Mouse (Mus musculus): ENCODE data around the gene Cby3.
"Not testable (repeated sequence)": the region's sequence is repeated elsewhere in the genome, so short reads cannot be mapped to it uniquely, and the experiment has no call there.

The Cby3 gene

DNA sequence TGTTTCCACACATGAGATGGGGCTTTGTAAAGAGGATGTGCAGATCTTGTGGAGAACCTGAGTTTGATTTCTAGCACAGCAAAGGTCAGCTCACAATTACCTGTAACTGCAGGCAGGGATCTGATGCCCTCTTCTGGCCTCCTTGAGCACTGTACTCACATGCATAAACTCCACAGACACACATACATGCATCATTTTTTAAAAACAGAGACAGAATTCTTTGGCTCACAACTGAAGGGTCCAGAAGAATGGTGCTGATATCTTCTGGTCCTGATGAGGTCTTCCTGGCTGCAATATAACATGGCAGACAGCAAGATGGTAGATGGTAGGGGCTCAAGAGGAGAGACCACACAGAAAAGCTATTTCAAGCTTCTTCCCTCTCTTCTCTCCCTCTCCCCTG, at the start of gene Cby3:
TSS of gene Cby3 (plus strand) at position 301 of the 400 bp plus-strand sequence.
- no peak for DNase-seq

GRCm38 (mm10) chr11:50312803-50313202, 41.5 kb upstream of the Cby3 start:
- DNase-seq = no peak

GRCm38 (mm10) chr11:50319343-50319742, 34.9 kb upstream of the Cby3 start:
- DNase-seq = not testable (repeated sequence)

DNA sequence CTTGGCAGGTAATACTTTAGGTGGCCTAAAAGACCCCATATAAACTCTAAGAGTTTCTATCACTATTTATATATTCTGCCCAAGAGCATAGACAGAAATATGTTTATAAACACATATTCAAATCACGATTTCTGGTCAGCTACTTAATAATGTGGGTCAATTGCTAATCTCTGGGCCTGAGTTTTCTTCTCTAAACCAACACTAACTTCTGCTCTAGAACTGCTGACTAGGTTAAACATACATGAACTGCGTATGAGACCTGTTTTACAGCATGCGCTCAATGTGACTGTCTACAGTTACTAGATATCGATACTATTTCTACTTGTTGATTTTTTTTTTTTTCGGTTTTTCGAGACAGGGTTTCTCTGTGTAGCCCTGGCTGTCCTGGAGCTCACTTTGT, 33.0 kb upstream of the Cby3 start:
- DNase-seq = no peak

GRCm38 (mm10) chr11:50322345-50322744, 31.9 kb upstream of the Cby3 start:
- DNase-seq = no peak

- DNase-seq = no peak
These were observed 30.4 kb upstream of the Cby3 start for GRCm38 (mm10) chr11:50323843-50324242.

DNA sequence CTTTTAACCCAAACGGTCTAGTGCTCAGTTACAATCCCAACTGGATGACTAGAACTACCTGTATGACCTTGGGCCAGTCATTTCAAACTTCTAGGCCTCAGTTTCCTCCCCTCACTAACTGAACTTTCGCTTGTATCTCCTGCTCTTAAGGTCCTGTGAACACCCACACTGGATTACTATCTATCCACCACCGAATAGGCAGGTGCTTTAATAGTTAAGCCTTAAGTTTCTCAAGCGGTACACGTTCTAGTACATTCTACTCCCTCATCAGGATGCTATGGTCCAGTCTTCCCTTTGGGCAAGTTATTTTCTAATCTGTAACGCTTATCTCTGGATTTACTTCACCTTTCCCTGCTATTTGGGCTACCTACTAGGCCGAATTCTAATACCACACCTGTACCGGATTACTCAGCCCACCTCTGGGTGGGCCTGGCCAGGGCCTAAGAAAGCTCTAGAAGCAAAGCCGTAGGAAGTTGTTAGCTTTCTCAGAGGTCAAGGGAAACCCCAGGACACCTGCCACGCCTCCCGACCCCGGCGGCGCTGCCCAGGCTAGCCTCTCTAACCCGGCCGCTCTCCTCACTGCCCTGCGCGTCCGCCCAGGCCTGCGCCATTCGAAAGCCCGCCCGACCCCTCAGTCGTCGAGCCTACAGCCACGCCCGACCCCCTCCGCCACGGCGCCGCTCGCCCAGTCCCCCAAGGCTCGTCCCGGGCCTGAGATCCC, 29.4 kb upstream of the Cby3 start:
- peak; percentile 56 to 71 for DNase-seq

DNA sequence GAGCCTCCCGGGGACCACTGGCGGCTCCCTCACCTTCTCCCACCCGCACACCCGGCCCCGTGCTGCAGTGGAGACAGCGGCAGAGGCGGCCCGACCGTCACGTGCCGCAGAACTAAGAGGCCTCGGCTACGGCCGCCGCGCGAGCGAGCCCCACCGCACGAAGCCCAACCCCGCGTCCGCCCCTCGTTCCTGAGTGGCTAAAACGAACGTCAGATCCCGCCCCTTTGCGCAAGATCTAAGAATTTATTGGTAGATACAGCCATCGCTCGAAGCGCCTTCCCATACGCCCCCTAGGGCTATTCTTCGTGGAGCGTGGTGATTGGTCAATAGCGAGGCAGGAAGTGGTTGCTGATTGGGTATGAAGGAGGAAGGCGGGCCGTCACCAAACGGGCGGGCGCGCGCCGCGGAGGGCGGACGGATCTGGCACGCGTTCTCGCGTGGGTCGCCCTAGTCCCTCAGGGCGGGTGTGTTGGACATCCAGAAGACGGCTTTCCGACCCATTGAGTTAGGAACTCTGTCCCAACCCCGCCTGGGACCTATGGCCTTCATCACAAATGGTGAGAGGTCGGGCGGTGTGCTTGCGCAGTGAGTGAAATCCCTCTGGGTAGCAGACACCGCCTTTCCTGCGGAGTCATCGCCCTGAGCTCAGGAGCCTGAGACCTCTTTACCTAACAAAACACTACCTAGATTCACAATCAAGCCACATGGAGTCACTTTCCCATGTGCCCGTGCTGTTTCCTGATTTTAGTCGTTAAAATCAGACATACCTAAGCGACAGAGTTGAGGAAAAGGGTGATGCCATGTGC, 28.6 kb upstream of the Cby3 start, which contains the start of gene Canx:
TSS of gene Canx (minus strand) at position 178 of the 806 bp plus-strand sequence.
- DNase-seq = peak; percentile 97 to 99

DNA sequence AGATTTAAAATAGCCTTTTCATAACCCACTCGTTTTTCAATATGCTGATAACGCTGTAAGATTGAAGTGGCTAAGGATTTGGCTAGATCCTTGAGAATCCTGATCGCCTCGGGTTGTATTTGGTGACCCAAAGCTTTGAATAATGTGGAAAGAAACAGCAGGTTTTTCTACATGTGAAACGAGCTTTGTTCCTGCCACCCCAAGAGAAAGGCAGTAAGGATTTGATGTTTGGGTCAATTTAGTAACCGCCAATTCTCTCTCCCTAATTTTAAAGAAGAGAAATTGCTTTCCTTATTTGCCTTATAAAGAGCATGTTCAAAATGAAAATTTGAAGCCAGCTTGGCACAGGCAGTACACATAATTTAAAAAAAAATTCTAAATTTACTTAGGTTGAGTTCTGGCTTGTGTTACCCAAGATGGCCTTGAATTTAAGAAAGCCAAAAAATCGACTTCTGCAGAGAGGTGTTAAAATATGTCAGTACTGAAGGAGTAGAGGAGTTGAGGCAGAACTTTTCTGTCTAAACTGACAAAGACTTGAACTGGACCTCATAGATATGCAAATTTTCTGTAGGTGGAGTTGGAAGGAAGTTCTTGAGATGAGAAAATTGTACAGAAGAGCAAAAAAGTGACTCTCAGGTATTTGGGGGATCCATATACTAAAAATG, 27.8 kb upstream of the Cby3 start:
- no peak for DNase-seq

- DNase-seq = no peak
These were observed 26.1 kb upstream of the Cby3 start for GRCm38 (mm10) chr11:50328075-50328625.

DNA sequence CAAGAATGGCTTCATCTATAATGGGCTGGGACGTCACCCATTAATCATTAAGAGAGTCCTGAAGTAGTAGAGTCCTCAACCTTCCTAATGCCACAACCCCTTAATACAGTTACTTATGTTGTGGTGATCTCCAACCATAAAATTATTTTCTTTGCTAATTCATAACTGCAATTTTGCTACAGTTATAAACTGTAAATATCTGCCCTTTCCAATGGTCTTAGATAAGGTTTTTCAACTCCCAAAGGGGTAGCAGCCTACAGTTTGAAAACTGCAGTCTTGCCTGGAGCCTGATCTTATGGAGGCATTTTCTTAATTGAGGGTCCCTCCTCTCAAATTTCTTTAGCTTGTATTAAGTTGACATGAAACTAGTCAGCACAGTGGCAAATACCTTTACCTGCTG, 24.9 kb upstream of the Cby3 start:
- no peak for DNase-seq

DNA sequence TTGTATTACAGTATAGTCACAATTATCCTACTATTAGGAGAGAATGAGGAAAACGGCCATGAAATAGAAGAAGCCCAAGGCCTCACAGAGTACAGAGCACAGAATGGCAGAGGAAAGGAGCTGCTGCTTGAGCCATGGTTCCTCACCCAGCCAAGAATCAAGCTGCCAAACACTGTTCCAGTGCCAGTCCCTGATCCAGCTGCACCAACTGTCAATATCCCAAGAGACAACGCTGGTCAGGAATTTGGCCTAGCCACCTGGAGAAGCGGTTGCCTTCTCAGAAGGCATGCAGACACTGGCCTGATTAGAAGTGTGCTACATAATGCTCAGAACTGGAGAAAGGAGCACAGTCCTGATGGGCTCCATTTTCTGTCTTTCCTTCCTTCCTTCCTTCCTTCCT, 21.1 kb upstream of the Cby3 start:
- DNase-seq = no peak

GRCm38 (mm10) chr11:50336126-50336525, 18.1 kb upstream of the Cby3 start:
- no peak for DNase-seq

DNA sequence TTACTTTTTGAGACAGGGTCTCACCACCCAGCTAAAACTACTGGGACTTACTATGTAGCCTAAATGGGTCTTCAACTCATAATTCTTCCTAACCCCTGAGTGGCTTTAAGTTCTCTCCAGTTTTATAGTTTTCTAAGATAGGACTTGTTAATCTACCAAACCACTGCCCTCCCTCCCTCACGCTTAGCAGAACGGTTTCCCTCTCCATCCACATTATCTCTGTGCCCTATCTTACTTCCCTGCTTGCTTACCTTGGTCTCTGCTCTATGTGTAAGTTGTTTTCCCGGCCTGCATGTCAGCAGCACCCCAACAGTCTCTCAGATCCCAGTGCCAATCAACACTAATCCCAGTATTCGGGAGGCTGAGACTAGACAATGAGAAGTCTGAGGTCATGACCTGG, 17.4 kb upstream of the Cby3 start:
- no peak for DNase-seq

DNA sequence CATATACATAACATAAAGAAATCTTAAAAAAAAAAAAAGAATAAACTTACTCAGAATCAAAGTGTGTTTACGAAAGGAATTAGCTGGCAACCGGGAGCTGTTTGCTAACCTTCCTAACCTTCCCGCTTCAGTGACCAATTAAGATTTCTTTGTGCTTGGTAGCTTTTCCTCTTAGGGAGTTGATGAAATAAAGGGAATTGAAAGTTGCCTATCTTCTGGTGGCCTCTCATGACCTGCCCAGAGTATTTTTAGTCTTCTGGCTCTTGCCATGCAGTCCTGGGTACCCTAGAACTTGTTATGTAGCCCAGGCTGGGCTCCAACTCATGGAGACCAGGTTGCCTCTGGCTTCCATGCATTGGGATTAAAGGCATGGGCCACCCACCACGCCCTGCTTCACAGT, 8.8 kb upstream of the Cby3 start:
- DNase-seq = no peak

DNA sequence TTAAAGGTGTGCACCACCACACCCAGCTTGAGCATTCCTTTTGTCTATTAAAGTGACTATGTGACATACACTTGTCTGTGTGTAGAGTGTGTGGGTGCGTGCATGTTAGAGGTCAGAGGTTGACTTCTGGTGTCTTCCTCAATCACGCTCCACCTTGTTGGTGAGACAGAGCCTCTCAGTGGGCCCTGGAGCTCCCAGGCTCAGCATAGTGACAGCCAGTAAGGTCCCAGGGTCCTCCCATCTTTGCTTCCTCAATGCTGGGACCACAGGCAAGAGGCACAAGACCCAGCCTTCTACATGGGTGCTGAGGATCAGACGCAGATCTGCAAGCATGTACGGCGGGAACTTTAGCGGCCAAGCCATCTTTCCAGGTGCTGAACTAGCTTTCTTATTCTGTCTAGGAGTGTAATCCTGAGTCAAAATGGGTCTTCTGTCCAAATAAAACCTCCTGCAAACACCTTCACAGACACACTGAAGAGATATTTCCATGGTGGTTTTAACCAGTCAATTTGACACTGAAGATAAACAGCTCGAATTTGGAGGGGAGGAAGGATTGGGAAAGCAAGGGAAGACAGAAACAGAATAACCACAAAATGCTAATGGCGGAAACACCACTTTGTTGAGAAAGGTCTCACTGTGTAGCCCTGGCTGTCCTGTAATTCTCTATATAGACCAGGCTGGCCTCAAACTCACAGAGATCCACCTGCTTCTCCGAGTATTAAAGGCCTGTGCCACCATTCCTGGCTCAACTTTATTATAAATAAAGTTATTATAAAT, 7.8 kb upstream of the Cby3 start:
- no peak for DNase-seq

DNA sequence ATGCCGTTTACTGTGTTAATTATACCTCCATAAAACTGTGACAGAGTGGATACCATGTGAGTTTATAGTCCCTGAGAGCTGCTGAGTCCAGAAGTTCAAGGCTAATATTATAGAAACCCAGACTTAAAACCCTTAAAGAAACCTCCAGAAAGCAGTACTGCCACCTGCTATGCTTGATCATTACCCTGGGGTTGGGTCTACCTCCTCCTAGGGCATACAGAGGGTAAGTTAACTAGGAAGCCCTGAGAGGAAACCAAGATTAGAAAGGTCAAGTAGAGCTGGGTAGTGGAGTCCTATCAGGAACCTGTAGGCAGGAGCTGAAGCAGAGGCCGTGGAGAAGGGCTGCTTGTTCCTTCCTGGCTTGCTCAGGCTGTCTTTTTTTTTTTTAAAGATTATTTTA, 2.1 kb upstream of the Cby3 start:
- DNase-seq = no peak

- DNase-seq = peak; percentile 83 to 92
These were observed 589 bp downstream of the Cby3 start for GRCm38 (mm10) chr11:50354851-50355250.

DNA sequence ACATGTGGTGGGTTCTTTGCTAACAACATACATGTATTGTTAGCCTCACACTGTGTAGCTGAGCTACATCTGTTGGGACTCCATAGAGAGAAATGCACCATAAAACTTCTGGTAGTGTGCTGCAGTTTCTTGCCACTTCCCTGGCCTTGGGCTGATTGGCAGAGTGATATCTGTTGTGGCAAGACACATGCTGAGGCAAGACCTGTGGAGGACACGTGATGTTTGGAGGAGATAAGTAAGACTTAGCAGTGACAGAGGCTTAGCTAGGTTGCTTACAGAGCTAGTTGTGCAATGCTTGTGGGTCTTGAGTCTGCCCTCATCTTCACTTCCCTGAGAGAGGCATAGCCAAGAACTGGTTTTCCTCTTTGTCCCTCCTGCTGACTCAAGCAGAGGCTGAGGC, 1.1 kb downstream of the Cby3 start:
- peak; percentile 18 to 25 for DNase-seq

GRCm38 (mm10) chr11:50358950-50359861, 4.9 kb downstream of the Cby3 start:
- DNase-seq = peak; percentile 53 to 66

DNA sequence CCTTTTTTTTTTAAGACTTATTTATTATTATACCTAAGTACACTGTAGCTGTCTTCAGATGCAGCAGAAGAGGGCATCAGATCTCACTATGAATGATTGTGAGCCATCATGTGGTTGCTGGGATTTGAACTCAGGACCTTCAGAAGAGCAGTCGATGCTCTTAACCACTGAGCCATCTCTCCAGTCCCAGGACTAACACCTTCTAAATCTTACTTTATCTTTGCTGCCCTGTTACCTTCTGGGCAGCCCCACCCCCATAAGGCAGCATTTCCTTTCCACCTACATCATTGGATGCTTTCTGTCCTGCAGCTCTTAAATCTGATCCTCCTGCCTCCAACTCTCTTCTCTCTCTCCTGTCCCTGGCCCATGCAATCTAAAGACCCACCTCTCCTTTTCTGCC, 7.0 kb downstream of the Cby3 start:
- DNase-seq = not testable (repeated sequence)
